Mouse (Mus musculus) limb, embryonic 12.5 days (tissue): ENCODE measurements around the gene Tfdp1. TPM values are rescaled to one million over a fixed set of nuclear protein-coding genes. Genes with fewer than 3 reads are reported as not detected.
A peak's percentile ranks its signal among the peaks of the same experiment; 100 is the strongest.

Experiments used
- ATAC-seq: fragments of 200-750 bp; cut with Nextera tagmentation; 2 replicates; pipeline ENCODE4 v1.8.0; 2017; ENCODE audit warnings: low read depth, moderate TSS enrichment; ENCODE audit not compliant: insufficient number of reproducible peaks, insufficient read depth, low FRiP score, low TSS enrichment
- H3K27ac ChIP-seq: fragments of 300-500 bp; sonication (generic); 2 replicates; pipeline ENCODE4 v1.5.1; 2016; ENCODE audit warnings: mild to moderate bottlenecking, moderate library complexity
- H3K27me3 ChIP-seq: fragments of 300-500 bp; sonication (generic); 2 replicates; pipeline ENCODE4 v1.6.1; 2016; ENCODE audit warnings: mild to moderate bottlenecking, moderate library complexity
- H3K36me3 ChIP-seq: fragments of 300-500 bp; sonication (generic); 2 replicates; pipeline ENCODE4 v1.6.1; 2016; ENCODE audit warnings: mild to moderate bottlenecking, moderate library complexity
- H3K4me1 ChIP-seq: fragments of 300-500 bp; sonication (generic); replicated peaks from 2 replicates; pipeline ENCODE4 v1.6.1; 2016
- H3K4me2 ChIP-seq: fragments of 300-500 bp; sonication (generic); 2 replicates; pipeline ENCODE4 v1.6.1; 2016; ENCODE audit warnings: mild to moderate bottlenecking, moderate library complexity
- H3K4me3 ChIP-seq: fragments of 300-500 bp; sonication (generic); replicated peaks from 2 replicates; pipeline ENCODE4 v1.5.1; 2016; ENCODE audit warnings: mild to moderate bottlenecking
- H3K9ac ChIP-seq: fragments of 300-500 bp; sonication (generic); replicated peaks from 2 replicates; pipeline ENCODE4 v1.6.1; 2016; ENCODE audit warnings: mild to moderate bottlenecking, moderate library complexity
- H3K9me3 ChIP-seq: fragments of 300-500 bp; sonication (generic); 2 replicates; pipeline ENCODE4 v1.6.1; 2016; ENCODE audit warnings: mild to moderate bottlenecking, moderate library complexity
- WGBS: fragments of 180-500 bp; shearing (Covaris S2); methylation state at CpG from one replicate; pipeline ENCODE4 v1.1.7; 2016; 5-methylcytosine and 5-hydroxymethylcytosine counted together
- polyA plus RNA-seq: library from polyadenylated mRNA; unstranded; fragments of >200 nt; fragmentation: Nextera tagmentation; extraction: Ambion mirVana; gene quantifications from 2 replicates; pipeline ENCODE4 v1.2.1, GENCODE M21; 2016

Tfdp1 gene
- polyA plus RNA-seq, result 187 and 188 TPM in 2 replicates

GRCm38 (mm10) chr8:13338255-13338860 lies at the start of gene Tfdp1:
Tfdp1 (plus strand) TSS chr8:13338751.
- peak within 1 kb of the TSS; percentile 97 for H3K9ac ChIP-seq
- H3K9me3 ChIP-seq, result no peaks in the 10 kb centered on the region
- peak; percentile 90 for ATAC-seq
- H3K27ac ChIP-seq, result peak within 1 kb of the TSS; percentile 87
- H3K4me3 ChIP-seq, result peak within 1 kb of the TSS; percentile 99
- no peaks in the 10 kb centered on the region for H3K27me3 ChIP-seq
- H3K4me2 ChIP-seq, result peak within 1 kb of the TSS; percentile 76
- WGBS, result 2% methylated on average over 33 of the region's 72 CpGs
- peaks cover 12% of the 10 kb centered on the region for H3K4me1 ChIP-seq
- H3K36me3 ChIP-seq, result peaks cover 32% of the 10 kb centered on the region

GRCm38 (mm10) chr8:13292364-13292763 lies 46.2 kb upstream of the Tfdp1 start:
- H3K4me3 ChIP-seq, result no peak overlapping the region
- H3K4me2 ChIP-seq, result no peak overlapping the region
- WGBS, result 31% methylated on average over 9 of the region's 9 CpGs
- no peak overlapping the region for H3K9ac ChIP-seq
- no peak overlapping the region for H3K27ac ChIP-seq
- ATAC-seq, result no peak
- peaks cover 58% of the 10 kb centered on the region for H3K36me3 ChIP-seq
- no peaks in the 10 kb centered on the region for H3K9me3 ChIP-seq
- no peaks in the 10 kb centered on the region for H3K27me3 ChIP-seq
- H3K4me1 ChIP-seq, result peaks cover 8% of the 10 kb centered on the region

GRCm38 (mm10) chr8:13293677-13294470 lies 44.7 kb upstream of the Tfdp1 start:
- Histone ChIP-seq H3K9me3 (no peaks in the 10 kb centered on the region), H3K4me3 (no peak overlapping the region), H3K4me2 (no peak overlapping the region), H3K4me1 (peaks cover 5% of the 10 kb centered on the region), H3K27me3 (no peaks in the 10 kb centered on the region), H3K9ac (no peak overlapping the region), H3K36me3 (peaks cover 70% of the 10 kb centered on the region), H3K27ac (no peak overlapping the region)
- no peak for ATAC-seq
- 92% methylated on average over 9 of the region's 9 CpGs for WGBS

GRCm38 (mm10) chr8:13299571-13299970 lies 39.0 kb upstream of the Tfdp1 start:
- Histone ChIP-seq H3K36me3 (peaks cover 91% of the 10 kb centered on the region), H3K4me3 (no peak overlapping the region), H3K27me3 (no peaks in the 10 kb centered on the region), H3K27ac (no peak overlapping the region), H3K9me3 (0 out of 2 replicates have a peak, but pooled peaks cover 6% of the 10 kb centered on the region), H3K4me1 (no peaks in the 10 kb centered on the region), H3K9ac (no peak overlapping the region), H3K4me2 (no peak overlapping the region)
- no peak for ATAC-seq
- 93% methylated on average over 8 of the region's 8 CpGs for WGBS

GRCm38 (mm10) chr8:13301036-13301435 lies 37.5 kb upstream of the Tfdp1 start:
- ATAC-seq, result no peak
- Histone ChIP-seq H3K9me3 (0 out of 2 replicates have a peak, but pooled peaks cover 6% of the 10 kb centered on the region), H3K36me3 (peaks cover 91% of the 10 kb centered on the region), H3K9ac (no peak overlapping the region), H3K4me2 (no peak overlapping the region), H3K4me3 (no peak overlapping the region), H3K27me3 (no peaks in the 10 kb centered on the region), H3K4me1 (no peaks in the 10 kb centered on the region), H3K27ac (no peak overlapping the region)
- WGBS, result 84% methylated on average over 7 of the region's 7 CpGs

GRCm38 (mm10) chr8:13305459-13305858 lies 33.1 kb upstream of the Tfdp1 start:
- no peak for ATAC-seq
- no peaks in the 10 kb centered on the region for H3K9me3 ChIP-seq
- no peaks in the 10 kb centered on the region for H3K27me3 ChIP-seq
- H3K4me1 ChIP-seq, result no peaks in the 10 kb centered on the region
- no peak overlapping the region for H3K9ac ChIP-seq
- H3K4me3 ChIP-seq, result no peak overlapping the region
- peaks cover 81% of the 10 kb centered on the region for H3K36me3 ChIP-seq
- no peak overlapping the region for H3K27ac ChIP-seq
- H3K4me2 ChIP-seq, result no peak overlapping the region
- 91% methylated on average over 6 of the region's 6 CpGs for WGBS

GRCm38 (mm10) chr8:13305884-13306283 lies 32.7 kb upstream of the Tfdp1 start:
- WGBS, result 95% methylated on average over 4 of the region's 4 CpGs
- H3K4me3 ChIP-seq, result no peak overlapping the region
- no peak for ATAC-seq
- H3K4me1 ChIP-seq, result no peaks in the 10 kb centered on the region
- no peak overlapping the region for H3K4me2 ChIP-seq
- H3K9ac ChIP-seq, result no peak overlapping the region
- no peaks in the 10 kb centered on the region for H3K9me3 ChIP-seq
- no peak overlapping the region for H3K27ac ChIP-seq
- no peaks in the 10 kb centered on the region for H3K27me3 ChIP-seq
- H3K36me3 ChIP-seq, result peaks cover 81% of the 10 kb centered on the region

GRCm38 (mm10) chr8:13306309-13306909 lies 32.1 kb upstream of the Tfdp1 start:
- Histone ChIP-seq H3K9ac (no peak overlapping the region), H3K4me2 (no peak overlapping the region), H3K27ac (no peak overlapping the region), H3K9me3 (no peaks in the 10 kb centered on the region), H3K4me1 (no peaks in the 10 kb centered on the region), H3K4me3 (no peak overlapping the region), H3K36me3 (peaks cover 81% of the 10 kb centered on the region), H3K27me3 (no peaks in the 10 kb centered on the region)
- ATAC-seq, result no peak
- WGBS, result 89% methylated on average over 7 of the region's 7 CpGs

GRCm38 (mm10) chr8:13306916-13307315 lies 31.6 kb upstream of the Tfdp1 start:
- WGBS, result 83% methylated on average over 9 of the region's 9 CpGs
- Histone ChIP-seq H3K4me2 (no peak overlapping the region), H3K4me3 (no peak overlapping the region), H3K27ac (no peak overlapping the region), H3K9ac (no peak overlapping the region), H3K36me3 (peaks cover 77% of the 10 kb centered on the region), H3K27me3 (no peaks in the 10 kb centered on the region), H3K4me1 (no peaks in the 10 kb centered on the region), H3K9me3 (no peaks in the 10 kb centered on the region)
- no peak for ATAC-seq

- Histone ChIP-seq H3K9ac (no peak overlapping the region), H3K36me3 (peaks cover 74% of the 10 kb centered on the region), H3K9me3 (no peaks in the 10 kb centered on the region), H3K4me3 (no peak overlapping the region), H3K27me3 (no peaks in the 10 kb centered on the region), H3K27ac (no peak overlapping the region), H3K4me2 (no peak overlapping the region), H3K4me1 (no peaks in the 10 kb centered on the region)
- no peak for ATAC-seq
- WGBS, result 78% methylated on average over 3 of the region's 3 CpGs
Observed at GRCm38 (mm10) chr8:13314922-13315321, 23.6 kb upstream of the Tfdp1 start.

- Histone ChIP-seq H3K27ac (no peak overlapping the region), H3K9me3 (no peaks in the 10 kb centered on the region), H3K4me3 (no peak overlapping the region), H3K27me3 (no peaks in the 10 kb centered on the region), H3K4me1 (no peaks in the 10 kb centered on the region), H3K9ac (no peak overlapping the region), H3K36me3 (peaks cover 67% of the 10 kb centered on the region), H3K4me2 (no peak overlapping the region)
- ATAC-seq, result no peak
- WGBS, result 91% methylated on average over 10 of the region's 10 CpGs
Observed at GRCm38 (mm10) chr8:13316671-13317070, 21.9 kb upstream of the Tfdp1 start.
